Mouse (Mus musculus) ES-E14 (cell line): ENCODE measurements around the gene St8sia6. TPM values are rescaled to one million over a fixed set of nuclear protein-coding genes. Genes with fewer than 3 reads are reported as not detected.
"Not testable (repeated sequence)": the region's sequence is repeated elsewhere in the genome, so short reads cannot be mapped to it uniquely, and the experiment has no call there.

ENCODE experiments used
- DNase-seq: peaks from one replicate; pipeline ENCODE4 v3.0.0-alpha.2; 2013; ENCODE audit warnings: low read depth, low spot score
- H3K27ac ChIP-seq: 2 replicates; pipeline ENCODE4 v1.5.1; 2012; ENCODE audit warnings: low read depth, mild to moderate bottlenecking, low read length, moderate library complexity, mixed read lengths; ENCODE audit not compliant: poor library complexity, insufficient read depth, severe bottlenecking
- H3K36me3 ChIP-seq: 2 replicates; pipeline ENCODE4 v1.6.1; 2012; ENCODE audit warnings: mild to moderate bottlenecking, low read length, moderate library complexity, mixed read lengths; ENCODE audit not compliant: control insufficient read depth, poor library complexity, insufficient read depth, severe bottlenecking
- H3K4me1 ChIP-seq, 2 experiments: fragments of 150-350 bp in 1 of 2; sonication (generic) in 1 of 2; 2 replicates each; pipeline ENCODE4 v1.6.1; 2012; ENCODE audit warnings: low read length in 2 of 2, mild to moderate bottlenecking in 1 of 2, mixed read lengths in 1 of 2; ENCODE audit not compliant: control insufficient read depth in 2 of 2, insufficient read depth in 2 of 2, poor library complexity in 1 of 2
- H3K4me3 ChIP-seq, 2 experiments: fragments of 150-350 bp in 1 of 2; sonication (generic) in 1 of 2; 2 replicates each; pipeline ENCODE4 v1.5.1; 2012; ENCODE audit warnings: low read length in 2 of 2, low read depth in 1 of 2, mild to moderate bottlenecking in 1 of 2, mixed read lengths in 1 of 2; ENCODE audit not compliant: insufficient read depth in 1 of 2, poor library complexity in 1 of 2, severe bottlenecking in 1 of 2
- H3K9ac ChIP-seq: 2 replicates; pipeline ENCODE4 v1.6.1; 2012; ENCODE audit warnings: low read depth, mild to moderate bottlenecking, low read length, mixed read lengths; ENCODE audit not compliant: poor library complexity, insufficient read depth, severe bottlenecking
- H3K9me3 ChIP-seq: fragments of 150-350 bp; sonication (generic); 2 replicates; pipeline ENCODE4 v1.6.1; 2012; ENCODE audit warnings: low read depth, mild to moderate bottlenecking, low read length; ENCODE audit not compliant: control insufficient read depth, insufficient read depth
- CHD2 ChIP-seq: IDR thresholded peaks from 2 replicates; pipeline ENCODE4 v1.6.1; 2014; ENCODE audit warnings: mild to moderate bottlenecking, low read depth, low read length, inconsistent platforms
- HCFC1 ChIP-seq: IDR thresholded peaks from 2 replicates; pipeline ENCODE4 v1.6.1; 2012; ENCODE audit warnings: low read length, inconsistent platforms, borderline replicate concordance; ENCODE audit not compliant: insufficient read depth
- MAFK ChIP-seq: IDR thresholded peaks from 2 replicates; pipeline ENCODE4 v1.6.1; 2014; ENCODE audit warnings: mild to moderate bottlenecking, low read depth, low read length, inconsistent platforms; ENCODE audit not compliant: insufficient read depth
- ZC3H11A ChIP-seq: IDR thresholded peaks from 2 replicates; pipeline ENCODE4 v1.6.1; 2012; ENCODE audit warnings: low read depth, mild to moderate bottlenecking, inconsistent platforms, low read length, borderline replicate concordance
- ZNF384 ChIP-seq: IDR thresholded peaks from 2 replicates; pipeline ENCODE4 v1.6.1; 2012; ENCODE audit warnings: low read depth, low read length, inconsistent platforms
- in situ Hi-C, 2 experiments: fragments of 600-800 bp; cut with MboI; formaldehyde crosslinking; loops; one replicate each; pipeline ENCODE4 v1.15.1; 2025; ENCODE audit warnings: low sequenced_read_pairs in 2 of 2, inconsistent platforms in 1 of 2; ENCODE audit not compliant: unreplicated experiment in 2 of 2
- total RNA-seq: library from RNA; depleted of rRNA; stranded (reverse); fragments of 300-350 nt; gene quantifications from 2 replicates; pipeline ENCODE4 v1.2.3, GENCODE M21; 2012

Gene St8sia6
- total RNA-seq, 1 experiment: 2.1 TPM

DNA sequence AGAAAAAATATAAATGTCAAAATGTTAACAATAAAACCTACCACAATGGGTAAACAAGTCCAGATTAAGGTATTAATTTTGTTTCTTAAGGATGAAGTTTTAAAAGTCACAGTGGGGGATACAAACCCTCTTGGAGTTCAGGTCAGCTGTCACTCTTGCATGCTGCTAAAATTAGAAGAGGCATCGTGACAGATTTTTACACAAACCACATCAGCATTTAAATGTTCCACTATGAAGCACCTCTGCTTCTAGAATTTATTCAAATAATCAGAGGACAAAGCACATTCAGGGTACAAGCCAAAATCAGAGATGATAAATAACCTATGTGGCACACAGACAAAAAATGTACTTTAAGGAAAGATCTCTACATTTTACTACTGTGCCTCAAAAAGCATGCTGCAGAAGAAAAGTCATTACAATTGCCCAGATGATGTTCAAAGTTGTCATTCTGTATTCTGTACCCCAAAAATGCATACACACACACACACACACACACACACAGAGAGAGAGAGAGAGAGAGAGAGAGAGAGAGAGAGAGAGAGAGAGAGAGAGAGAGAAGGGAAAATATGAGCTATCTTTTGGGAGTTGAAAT, 7.2 kb downstream of the St8sia6 start:
- no peaks in the 10 kb centered on the region for H3K36me3 ChIP-seq
- TF ChIP-seq HCFC1 (no peak), MAFK (no peak), CHD2 (no peak), ZNF384 (no peak), ZC3H11A (no peak)

DNA sequence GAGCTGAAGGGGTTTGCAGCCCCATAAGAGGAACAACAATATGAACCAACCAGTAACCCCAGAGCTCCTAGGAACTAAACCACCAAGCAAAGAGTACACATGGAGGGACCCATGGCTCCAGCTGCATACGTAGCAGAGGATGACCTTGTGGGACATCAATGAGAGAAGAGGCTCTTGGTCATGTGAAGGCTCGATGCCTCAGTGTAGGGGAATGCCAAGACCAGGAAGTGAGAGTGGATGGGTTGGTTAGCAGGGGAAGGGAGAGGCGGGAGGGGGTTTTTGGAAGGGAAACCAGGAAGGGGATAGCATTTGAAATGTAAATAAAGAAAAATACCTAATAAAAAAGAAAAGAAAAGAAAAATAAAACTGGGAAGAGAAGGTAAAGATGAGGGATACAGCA, 7.9 kb downstream of the St8sia6 start:
- H3K9me3 ChIP-seq, H3K9ac ChIP-seq, in situ Hi-C loops, H3K4me3 ChIP-seq, DNase-seq, H3K36me3 ChIP-seq, H3K4me1 ChIP-seq, H3K27ac ChIP-seq: not testable (repeated sequence)

More for the DNA sequence above, 7.2 kb downstream of the St8sia6 start:
- no peak for DNase-seq
- no peaks in the 10 kb centered on the region for H3K4me1 ChIP-seq
- H3K9ac ChIP-seq: no peak overlapping the region
- in situ Hi-C loops: no loop called here
- H3K9me3 ChIP-seq: no peaks in the 10 kb centered on the region
- no peak overlapping the region for H3K27ac ChIP-seq
- H3K4me3 ChIP-seq: no peak overlapping the region

DNA sequence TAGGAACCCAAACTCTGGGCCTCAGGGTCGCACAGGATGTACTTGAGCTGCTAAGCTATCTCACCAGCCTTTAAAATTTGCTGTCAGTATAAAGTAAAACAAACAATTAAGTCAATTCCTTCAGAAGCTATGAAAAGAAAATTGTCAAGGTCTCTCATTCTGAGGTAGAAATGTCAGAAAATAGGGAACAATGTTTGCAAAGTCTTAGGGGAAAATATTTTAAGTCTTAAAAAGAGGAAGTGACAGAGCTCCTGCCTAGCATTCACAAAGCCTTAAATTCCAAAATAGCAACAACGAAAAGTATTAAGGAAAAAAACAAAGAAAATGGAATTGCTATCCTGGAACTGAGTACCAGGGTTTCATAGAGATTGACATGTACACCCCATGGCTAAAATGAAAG, 8.6 kb downstream of the St8sia6 start:
- no peak for DNase-seq
- H3K36me3 ChIP-seq: no peaks in the 10 kb centered on the region
- no peak overlapping the region for H3K4me3 ChIP-seq
- H3K9me3 ChIP-seq: no peaks in the 10 kb centered on the region
- no peak overlapping the region for H3K27ac ChIP-seq
- in situ Hi-C loops: no loop called here
- H3K9ac ChIP-seq: no peak overlapping the region
- no peaks in the 10 kb centered on the region for H3K4me1 ChIP-seq
- no peak for TF ChIP-seq ZNF384
- no peak for TF ChIP-seq HCFC1
- TF ChIP-seq CHD2: no peak

DNA sequence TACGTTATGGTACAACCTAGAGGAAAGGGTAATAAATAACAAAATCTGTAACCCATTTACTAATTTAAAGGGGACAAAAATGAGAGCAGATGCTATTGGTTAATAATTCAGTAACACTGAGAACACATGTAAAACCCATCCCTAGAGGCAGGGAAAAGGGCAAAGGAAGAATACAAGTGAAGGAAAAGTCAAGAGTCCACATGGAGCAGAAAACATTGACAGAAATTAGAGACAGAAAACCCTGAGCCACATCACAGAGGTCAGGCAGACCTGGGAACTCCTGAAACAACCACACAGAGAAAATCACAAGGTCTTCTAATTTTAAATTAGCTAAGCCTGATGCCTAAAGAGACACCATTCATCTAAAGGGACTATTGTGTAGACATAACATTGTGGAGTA, 9.4 kb downstream of the St8sia6 start:
- H3K36me3 ChIP-seq: no peaks in the 10 kb centered on the region
- no peak overlapping the region for H3K4me3 ChIP-seq
- no peaks in the 10 kb centered on the region for H3K4me1 ChIP-seq
- H3K9me3 ChIP-seq: no peaks in the 10 kb centered on the region
- TF ChIP-seq CHD2: no peak
- no peak for TF ChIP-seq MAFK
- TF ChIP-seq ZC3H11A: no peak
- no peak for TF ChIP-seq ZNF384
- no peak for TF ChIP-seq HCFC1
- in situ Hi-C loops: no loop called here
- H3K9ac ChIP-seq: no peak overlapping the region
- no peak for DNase-seq
- H3K27ac ChIP-seq: no peak overlapping the region

DNA sequence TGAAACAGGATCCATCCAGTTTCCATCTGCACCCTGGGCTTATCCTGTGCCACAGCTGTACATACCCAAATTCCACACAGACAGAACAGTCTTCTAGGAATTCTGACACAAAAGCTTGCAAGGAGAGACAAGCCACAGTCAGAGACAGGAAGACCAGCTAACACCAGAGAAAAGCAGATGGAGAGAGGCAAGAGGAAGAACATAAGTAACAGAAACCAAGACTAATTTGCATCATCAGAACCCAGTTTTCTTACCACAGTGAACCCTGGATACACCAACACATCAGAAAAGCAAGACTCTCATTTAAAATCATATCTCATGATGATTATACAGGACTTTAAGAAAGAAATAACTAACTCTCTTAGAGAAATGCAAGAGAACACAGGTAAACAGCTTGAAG, 16.8 kb downstream of the St8sia6 start:
- Histone ChIP-seq H3K4me1 (peaks cover 0 to 2% of the 10 kb centered on the region in 2 experiments; a peak in 2 of 4 replicates), H3K9me3 (no peaks in the 10 kb centered on the region), H3K36me3 (no peaks in the 10 kb centered on the region), H3K27ac (no peak overlapping the region), H3K9ac (peak overlapping the region; percentile 35; the same call in 1 of the 2 replicates), H3K4me3 (no peak overlapping the region; a peak in 1 of 4 replicates)
- TF ChIP-seq HCFC1 (no peak), MAFK (no peak)
- no peak for DNase-seq
- in situ Hi-C loops: no loop called here
